Mouse (Mus musculus) liver, embryonic 11.5 days (tissue): ENCODE results near the gene Pradc1. TPM values are rescaled to one million over a fixed set of nuclear protein-coding genes. Genes with fewer than 3 reads are reported as not detected.

Experiments used
- ATAC-seq: fragments of 200-750 bp; cut with Nextera tagmentation; replicated peaks from 2 replicates; pipeline ENCODE4 v1.8.0; 2017; ENCODE audit warnings: moderate number of reproducible peaks, mild to moderate bottlenecking, moderate TSS enrichment, moderate library complexity; ENCODE audit not compliant: low FRiP score
- DNase-seq: peaks from one replicate; pipeline ENCODE4 v3.0.0-alpha.2; 2017; ENCODE audit warnings: low spot score
- H3K27ac ChIP-seq: fragments of 300-500 bp; sonication (generic); 2 replicates; pipeline ENCODE4 v1.5.1; 2014; ENCODE audit warnings: mild to moderate bottlenecking, low read depth, low read length, control low read depth
- H3K27me3 ChIP-seq: fragments of 300-500 bp; sonication (generic); replicated peaks from 2 replicates; pipeline ENCODE4 v1.6.1; 2014; ENCODE audit warnings: low read length, mixed read lengths; ENCODE audit not compliant: control insufficient read depth, insufficient read depth
- H3K36me3 ChIP-seq: fragments of 300-500 bp; sonication (generic); 2 replicates; pipeline ENCODE4 v1.6.1; 2014; ENCODE audit warnings: mild to moderate bottlenecking, low read length, moderate library complexity, mixed read lengths; ENCODE audit not compliant: control insufficient read depth, insufficient read depth
- H3K4me1 ChIP-seq: fragments of 300-500 bp; sonication (generic); replicated peaks from 2 replicates; pipeline ENCODE4 v1.6.1; 2014; ENCODE audit warnings: low read length, mixed read lengths; ENCODE audit not compliant: control insufficient read depth, insufficient read depth
- H3K4me2 ChIP-seq: fragments of 300-500 bp; sonication (generic); 2 replicates; pipeline ENCODE4 v1.6.1; 2014; ENCODE audit warnings: mild to moderate bottlenecking, control low read depth, moderate library complexity
- H3K4me3 ChIP-seq: fragments of 300-500 bp; sonication (generic); 2 replicates; pipeline ENCODE4 v1.5.1; 2014; ENCODE audit warnings: low read depth, low read length, control low read depth
- H3K9ac ChIP-seq: fragments of 300-500 bp; sonication (generic); 2 replicates; pipeline ENCODE4 v1.6.1; 2014; ENCODE audit warnings: low read depth, low read length, control low read depth
- H3K9me3 ChIP-seq: fragments of 300-500 bp; sonication (generic); 2 replicates; pipeline ENCODE4 v1.6.1; 2016; ENCODE audit warnings: low read length, inconsistent platforms, mixed read lengths; ENCODE audit not compliant: control insufficient read depth
- WGBS: fragments of 180-500 bp; shearing (Covaris S2); extraction: QIAGEN DNeasy Blood & Tissue Kit; methylation state at CpG from one replicate; pipeline ENCODE4 v1.1.7; 2014; 5-methylcytosine and 5-hydroxymethylcytosine counted together
- polyA plus RNA-seq: library from polyadenylated mRNA; unstranded; fragments of >200 nt; fragmentation: Nextera tagmentation; extraction: Ambion mirVana; gene quantifications from 2 replicates; pipeline ENCODE4 v1.2.1, GENCODE M21; 2014

Gene Pradc1
- polyA plus RNA-seq, 1 experiment from 2014 or later, result 35.7 TPM

DNA sequence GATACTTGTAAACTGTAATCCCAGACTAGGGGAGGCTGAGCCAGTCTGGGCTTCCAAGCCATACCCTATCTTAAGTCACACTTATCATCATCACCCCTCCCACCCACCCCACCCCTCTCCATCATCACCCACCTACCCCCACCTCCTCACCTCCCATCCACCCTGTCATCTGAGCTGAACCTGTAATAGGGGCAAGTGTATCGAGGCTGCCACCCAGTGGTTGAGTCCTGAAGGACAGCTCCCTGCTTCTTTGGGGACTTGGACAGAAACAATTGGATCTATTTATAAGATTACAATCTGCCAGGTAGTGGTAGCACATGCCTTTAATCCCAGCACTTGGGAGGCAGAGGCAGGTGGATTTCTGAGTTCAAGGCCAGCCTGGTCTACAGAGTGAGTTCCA is 54.6 kb downstream of the Pradc1 start:
- Histone ChIP-seq H3K9ac (no peak overlapping the region), H3K4me3 (no peak overlapping the region), H3K4me2 (no peak overlapping the region), H3K27ac (no peak overlapping the region), H3K9me3 (no peaks in the 10 kb centered on the region), H3K36me3 (no peaks in the 10 kb centered on the region), H3K27me3 (no peaks in the 10 kb centered on the region), H3K4me1 (no peaks in the 10 kb centered on the region)
- no peak for DNase-seq
- ATAC-seq, result no peak
- WGBS, result 13% methylated on average over 1 of the region's 1 CpGs

Other genes starting within 250 kb of the Pradc1 start
- gene Sfxn5, start 118.5 kb downstream of the Pradc1 start, polyA plus RNA-seq, result 3.8 and 4.0 TPM in 2 replicates
- 1.0 TPM in 2 replicates for gene Rab11fip5, start 77.3 kb downstream of the Pradc1 start, polyA plus RNA-seq
- not detected in 2 replicates for gene Noto, start 28.1 kb downstream of the Pradc1 start, polyA plus RNA-seq
- gene Smyd5, start 20.0 kb downstream of the Pradc1 start, polyA plus RNA-seq, result 65.5 and 68.2 TPM in 2 replicates
- gene Cct7, start 456 bp downstream of the Pradc1 start, polyA plus RNA-seq, result 695 and 755 TPM in 2 replicates
- 0.04 and 0.08 TPM in 2 replicates for gene Fbxo41, start 51.0 kb upstream of the Pradc1 start, polyA plus RNA-seq
- not detected in 2 replicates for gene Egr4, start 61.6 kb upstream of the Pradc1 start, polyA plus RNA-seq
- 6.0 and 6.3 TPM in 2 replicates for gene Alms1, start 135.6 kb upstream of the Pradc1 start, polyA plus RNA-seq